Mouse (Mus musculus) cerebellum, adult 2 months (tissue): ENCODE results near the gene Epha4.

Source experiments
- CTCF ChIP-seq: fragments of 200-500 bp; IDR thresholded peaks from 2 replicates; pipeline ENCODE4 v1.5.1; 2011; ENCODE audit warnings: low read depth, mild to moderate bottlenecking, control low read depth, low read length, moderate library complexity, borderline replicate concordance; ENCODE audit not compliant: insufficient read depth
- POLR2A ChIP-seq: fragments of 200-500 bp; IDR thresholded peaks from 2 replicates; pipeline ENCODE4 v1.6.1; 2011; ENCODE audit warnings: low read length, control low read depth, borderline replicate concordance; ENCODE audit not compliant: insufficient read depth

DNA sequence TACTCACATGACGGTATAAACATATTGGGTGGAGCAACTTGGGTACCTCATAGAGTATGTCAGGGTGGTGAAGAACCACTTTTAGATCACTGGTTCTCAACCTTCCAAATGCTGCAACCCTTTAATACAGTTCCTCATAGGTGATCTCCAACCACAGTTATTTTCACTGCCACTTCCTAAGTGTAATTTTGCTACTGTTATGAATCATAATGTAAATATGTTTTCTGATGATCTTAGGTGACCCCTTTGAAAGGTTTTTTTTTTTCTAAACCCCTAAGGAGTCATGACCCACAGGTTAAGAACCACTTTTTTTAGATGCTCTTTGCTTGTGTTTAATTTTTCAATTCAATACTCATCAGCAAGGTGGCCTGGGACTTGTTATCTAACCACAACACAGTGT is 151.0 kb downstream of the Epha4 start:
- TF ChIP-seq POLR2A (no peak), CTCF (no peak)
